Mouse (Mus musculus) gonadal fat pad, adult 2 months (tissue): ENCODE measurements around the gene Slc22a18. TPM values are rescaled to one million over a fixed set of nuclear protein-coding genes. Genes with fewer than 3 reads are reported as not detected.
A peak's percentile ranks its signal among the peaks of the same experiment; 100 is the strongest.
"Not testable (repeated sequence)": the region's sequence is repeated elsewhere in the genome, so short reads cannot be mapped to it uniquely, and the experiment has no call there.

Experiments
- DNase-seq: peaks from one replicate; pipeline ENCODE4 v3.0.0-alpha.2; 2012; ENCODE audit warnings: low read depth
- polyA plus RNA-seq: library from polyadenylated mRNA; depleted of rRNA; stranded (reverse); fragments of >200 nt; gene quantifications from 2 replicates; pipeline ENCODE4 v1.2.3, GENCODE M21; 2012

The Slc22a18 gene
- polyA plus RNA-seq, 1 experiment = 12.3 TPM

GRCm38 (mm10) chr7:143503926-143504325, 30.4 kb downstream of the Slc22a18 start:
- DNase-seq = no peak

GRCm38 (mm10) chr7:143505411-143505810, 31.9 kb downstream of the Slc22a18 start:
- no peak for DNase-seq

- DNase-seq = no peak
Observed at GRCm38 (mm10) chr7:143505823-143506222, 32.3 kb downstream of the Slc22a18 start.

GRCm38 (mm10) chr7:143506271-143506670, 32.7 kb downstream of the Slc22a18 start:
- no peak for DNase-seq

- DNase-seq = no peak
Observed at GRCm38 (mm10) chr7:143506675-143507074, 33.1 kb downstream of the Slc22a18 start.

- DNase-seq = no peak
Observed at GRCm38 (mm10) chr7:143509566-143509965, 36.0 kb downstream of the Slc22a18 start.

- peak; percentile 62 for DNase-seq
Observed at GRCm38 (mm10) chr7:143510593-143511334, 37.2 kb downstream of the Slc22a18 start.

GRCm38 (mm10) chr7:143511335-143511712, 37.8 kb downstream of the Slc22a18 start:
- DNase-seq = no peak

GRCm38 (mm10) chr7:143513763-143514415, 40.4 kb downstream of the Slc22a18 start:
- DNase-seq = no peak

- no peak for DNase-seq
Observed at GRCm38 (mm10) chr7:143514416-143514768, 40.9 kb downstream of the Slc22a18 start.

GRCm38 (mm10) chr7:143519333-143519732, 45.8 kb downstream of the Slc22a18 start:
- DNase-seq = no peak

- DNase-seq = no peak
Observed at GRCm38 (mm10) chr7:143532410-143532809, 58.9 kb downstream of the Slc22a18 start.

- DNase-seq = no peak
Observed at GRCm38 (mm10) chr7:143533284-143533683, 59.7 kb downstream of the Slc22a18 start.

GRCm38 (mm10) chr7:143536251-143536650, 62.7 kb downstream of the Slc22a18 start:
- no peak for DNase-seq

GRCm38 (mm10) chr7:143538229-143538628, 64.7 kb downstream of the Slc22a18 start:
- DNase-seq = not testable (repeated sequence)

GRCm38 (mm10) chr7:143538671-143539070, 65.1 kb downstream of the Slc22a18 start:
- DNase-seq = no peak

GRCm38 (mm10) chr7:143544368-143544767, 70.8 kb downstream of the Slc22a18 start:
- no peak for DNase-seq

- DNase-seq = no peak
Observed at GRCm38 (mm10) chr7:143546554-143546953, 73.0 kb downstream of the Slc22a18 start.

- no peak for DNase-seq
Observed at GRCm38 (mm10) chr7:143548231-143548961, 74.9 kb downstream of the Slc22a18 start.
